Mouse (Mus musculus): ENCODE measurements around the gene Tet3.

- no peak for TF ChIP-seq MAFK (IDR thresholded peaks at IDR 0.05; ENCODE audit: insufficient read depth, low read depth, low read length)
- TF ChIP-seq ZNF384 (IDR thresholded peaks at IDR 0.05; ENCODE audit: low read depth, low read length) = no peak
- no peak for TF ChIP-seq CHD2 (IDR thresholded peaks at IDR 0.05; ENCODE audit: low read depth, low read length)
- no peak for TF ChIP-seq ZC3H11A (IDR thresholded peaks at IDR 0.05; ENCODE audit: borderline replicate concordance, low read depth, low read length)
Observed at GRCm38 (mm10) chr6:83441259-83442061, 17.4 kb downstream of the Tet3 start.

Measured in ES-E14 (cell line).